Mouse (Mus musculus): ENCODE measurements around the gene Taf8. TPM values are rescaled to one million over a fixed set of nuclear protein-coding genes. Genes with fewer than 3 reads are reported as not detected.

Taf8 gene
- polyA plus RNA-seq, 1 experiment from 2014 or later = 35.1 TPM

DNA sequence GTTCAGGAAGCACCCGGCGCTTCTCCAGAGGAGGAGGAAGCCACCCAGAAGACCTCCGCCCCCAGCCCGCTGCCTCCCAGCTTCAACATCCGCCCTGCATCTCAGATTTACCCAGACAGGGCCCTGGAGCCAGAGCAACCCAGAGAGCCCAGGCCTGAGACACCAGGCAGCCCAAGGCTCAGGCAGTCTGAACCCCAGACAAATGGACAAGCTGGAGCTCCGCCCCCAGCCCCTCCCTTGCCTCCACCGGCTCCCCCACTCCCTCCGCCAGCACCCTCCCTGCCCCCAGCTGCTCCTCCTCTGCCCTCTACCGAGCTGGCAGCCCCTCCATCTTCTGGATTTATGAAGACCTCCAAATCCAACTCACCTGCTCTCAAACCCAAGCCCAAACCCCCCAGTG lies 35.8 kb downstream of the Taf8 start:
- Histone ChIP-seq H3K4me2 (replicated peaks; ENCODE audit: low read depth, low read length) (no peak overlapping the region), H3K9me3 (ENCODE audit: low read length) (no peaks in the 10 kb centered on the region), H3K9ac (replicated peaks; ENCODE audit: low read length) (no peak overlapping the region), H3K4me1 (ENCODE audit: insufficient read depth, low read length) (peaks cover 50% of the 10 kb centered on the region), H3K27ac (ENCODE audit: low read length) (no peak overlapping the region), H3K4me3 (ENCODE audit: low read length) (no peak overlapping the region), H3K36me3 (ENCODE audit: insufficient read depth, low read length) (no peaks in the 10 kb centered on the region), H3K27me3 (ENCODE audit: insufficient read depth, low read length) (peaks cover 12% of the 10 kb centered on the region; the same call in 1 of the 2 replicates)
- WGBS = 29% methylated on average over 8 of the region's 9 CpGs
- no peak for ATAC-seq (ENCODE audit: low FRiP score, low TSS enrichment)

DNA sequence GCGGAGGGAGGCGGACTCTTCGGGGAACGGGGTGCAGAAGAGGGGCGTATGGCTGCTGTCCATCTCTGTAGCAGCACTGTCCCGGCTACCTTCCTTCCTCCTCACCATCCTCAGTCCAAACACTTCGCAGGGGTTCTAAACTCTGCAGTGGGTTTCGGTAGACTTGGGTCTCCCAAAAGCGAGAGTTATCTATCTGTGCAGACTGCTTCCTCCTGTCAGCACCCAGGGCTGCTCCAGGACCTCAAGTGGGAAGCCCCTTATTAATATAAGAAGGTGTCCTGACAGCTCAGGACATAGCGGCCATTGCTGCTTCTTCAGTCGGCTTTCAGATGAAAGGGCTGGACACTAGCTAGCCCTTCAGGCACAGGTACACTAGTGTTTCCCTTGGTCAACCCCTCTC lies 37.1 kb downstream of the Taf8 start:
- WGBS = 79% methylated on average over 11 of the region's 11 CpGs

DNA sequence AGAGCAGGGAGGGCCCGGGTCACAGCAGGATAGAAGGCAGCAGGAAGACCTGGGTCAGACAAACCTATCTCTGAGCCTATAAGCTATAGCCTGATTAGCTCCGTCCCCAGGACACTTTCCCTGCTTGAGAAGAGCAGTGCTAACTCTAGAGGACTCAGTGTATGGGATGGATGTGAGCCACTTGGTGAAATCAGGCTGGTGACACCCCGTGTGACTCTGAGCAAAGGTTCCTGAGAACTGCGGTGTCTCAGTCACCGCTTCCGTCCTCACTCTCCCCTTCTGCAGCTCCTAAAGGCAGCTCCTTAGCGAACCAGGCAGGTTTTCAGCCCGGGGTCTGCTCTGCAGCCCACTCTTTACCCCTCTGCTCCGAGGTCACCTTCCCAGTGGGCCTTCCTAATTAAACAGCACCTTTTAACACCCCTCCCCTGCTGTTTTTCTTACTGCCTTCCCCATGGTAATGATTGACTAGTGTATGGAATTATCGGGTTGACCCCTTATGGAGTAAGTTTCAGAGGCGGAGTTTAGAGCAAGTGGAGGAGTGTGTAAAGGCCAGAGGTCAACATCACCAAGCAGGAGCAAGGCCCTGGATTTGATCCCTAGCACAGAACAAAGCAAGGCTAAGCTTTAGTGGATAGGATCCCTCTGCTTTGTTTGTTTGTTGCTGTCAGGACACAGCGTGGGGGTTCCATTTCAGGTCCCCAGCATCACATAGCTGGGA lies 37.7 kb downstream of the Taf8 start:
- Histone ChIP-seq H3K9ac (replicated peaks; ENCODE audit: low read length) (no peak overlapping the region), H3K9me3 (ENCODE audit: low read length) (no peaks in the 10 kb centered on the region), H3K4me3 (ENCODE audit: low read length) (no peak overlapping the region), H3K4me2 (replicated peaks; ENCODE audit: low read depth, low read length) (no peak overlapping the region), H3K36me3 (ENCODE audit: insufficient read depth, low read length) (no peaks in the 10 kb centered on the region), H3K27me3 (ENCODE audit: insufficient read depth, low read length) (peaks cover 12% of the 10 kb centered on the region; the same call in 1 of the 2 replicates), H3K4me1 (ENCODE audit: insufficient read depth, low read length) (peaks cover 50% of the 10 kb centered on the region), H3K27ac (ENCODE audit: low read length) (peak overlapping the region; percentile 31; the same call in 1 of the 2 replicates)
- ATAC-seq (ENCODE audit: low FRiP score, low TSS enrichment) = no peak
- 50% methylated on average over 12 of the region's 12 CpGs for WGBS

More for the DNA sequence above, 37.1 kb downstream of the Taf8 start:
- no peak overlapping the region for H3K4me2 ChIP-seq (replicated peaks; ENCODE audit: low read depth, low read length)
- no peak overlapping the region for H3K4me3 ChIP-seq (ENCODE audit: low read length)
- peaks cover 50% of the 10 kb centered on the region for H3K4me1 ChIP-seq (ENCODE audit: insufficient read depth, low read length)
- no peaks in the 10 kb centered on the region for H3K36me3 ChIP-seq (ENCODE audit: insufficient read depth, low read length)
- no peak overlapping the region for H3K9ac ChIP-seq (replicated peaks; ENCODE audit: low read length)
- no peak for ATAC-seq (ENCODE audit: low FRiP score, low TSS enrichment)
- H3K9me3 ChIP-seq (ENCODE audit: low read length) = no peaks in the 10 kb centered on the region
- peaks cover 12% of the 10 kb centered on the region; the same call in 1 of the 2 replicates for H3K27me3 ChIP-seq (ENCODE audit: insufficient read depth, low read length)
- H3K27ac ChIP-seq (ENCODE audit: low read length) = no peak overlapping the region

DNA sequence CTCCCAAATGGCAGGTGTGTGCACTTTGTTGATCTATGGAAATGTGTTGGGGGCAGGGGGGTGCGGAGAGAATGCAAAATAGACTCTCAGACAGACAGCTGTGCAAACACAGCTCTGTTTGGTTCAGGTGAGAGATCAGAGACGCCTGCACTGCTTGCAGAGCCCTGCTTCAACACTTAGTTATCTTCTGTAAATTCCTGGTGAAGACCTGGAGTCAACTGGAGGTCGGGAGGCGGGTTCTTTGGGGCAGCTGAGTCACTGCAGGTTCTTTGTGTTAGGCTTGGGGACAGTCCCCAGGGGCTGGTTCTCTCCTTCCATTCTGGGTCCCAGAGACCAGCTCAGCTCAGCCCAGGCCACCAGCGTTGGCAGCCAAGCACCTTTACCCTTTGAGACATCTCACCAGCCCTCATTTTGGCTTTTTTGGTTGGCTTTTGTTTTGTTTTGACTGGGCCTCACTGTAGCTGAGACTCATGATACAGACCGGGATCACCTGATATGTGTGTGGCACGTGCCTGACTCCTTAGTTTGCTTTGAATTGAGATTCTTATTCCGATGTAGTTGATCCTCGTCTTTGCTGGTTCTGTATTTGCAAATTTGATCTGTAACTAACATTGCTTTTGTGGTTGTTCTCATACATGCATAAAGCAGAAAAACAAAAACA lies 39.2 kb downstream of the Taf8 start:
- no peak overlapping the region for H3K4me3 ChIP-seq (ENCODE audit: low read length)
- H3K9ac ChIP-seq (replicated peaks; ENCODE audit: low read length) = no peak overlapping the region
- H3K9me3 ChIP-seq (ENCODE audit: low read length) = no peaks in the 10 kb centered on the region
- H3K27ac ChIP-seq (ENCODE audit: low read length) = no peak overlapping the region
- no peak for ATAC-seq (ENCODE audit: low FRiP score, low TSS enrichment)
- no peak overlapping the region for H3K4me2 ChIP-seq (replicated peaks; ENCODE audit: low read depth, low read length)
- 41% methylated on average over 9 of the region's 9 CpGs for WGBS
- peaks cover 10% of the 10 kb centered on the region; the same call in 1 of the 2 replicates for H3K27me3 ChIP-seq (ENCODE audit: insufficient read depth, low read length)
- H3K36me3 ChIP-seq (ENCODE audit: insufficient read depth, low read length) = no peaks in the 10 kb centered on the region
- peaks cover 42% of the 10 kb centered on the region for H3K4me1 ChIP-seq (ENCODE audit: insufficient read depth, low read length)

DNA sequence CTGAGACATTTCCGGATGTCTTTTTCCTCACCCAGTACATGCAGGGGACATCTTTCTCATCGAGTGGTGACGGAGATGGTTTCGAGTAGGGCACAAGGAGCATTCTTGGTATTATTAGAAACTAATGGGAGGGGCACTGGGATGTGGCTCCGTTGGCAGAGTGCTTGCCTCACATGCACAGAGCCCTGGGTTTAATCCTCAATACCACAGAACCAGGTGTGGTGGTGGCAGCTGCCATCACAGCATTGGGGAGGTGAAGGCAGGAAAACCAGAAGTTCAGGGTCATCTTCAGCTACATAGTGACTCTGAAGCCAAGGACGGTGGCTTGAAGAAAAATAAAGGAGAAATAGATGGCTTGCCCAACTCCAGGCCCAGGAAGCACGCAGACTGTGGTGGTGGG lies 39.9 kb downstream of the Taf8 start:
- no peak for ATAC-seq (ENCODE audit: low FRiP score, low TSS enrichment)
- peaks cover 4% of the 10 kb centered on the region; the same call in 1 of the 2 replicates for H3K27me3 ChIP-seq (ENCODE audit: insufficient read depth, low read length)
- no peaks in the 10 kb centered on the region for H3K9me3 ChIP-seq (ENCODE audit: low read length)
- WGBS = 82% methylated on average over 7 of the region's 7 CpGs
- H3K4me2 ChIP-seq (replicated peaks; ENCODE audit: low read depth, low read length) = no peak overlapping the region
- peaks cover 42% of the 10 kb centered on the region for H3K4me1 ChIP-seq (ENCODE audit: insufficient read depth, low read length)
- H3K36me3 ChIP-seq (ENCODE audit: insufficient read depth, low read length) = no peaks in the 10 kb centered on the region
- H3K9ac ChIP-seq (replicated peaks; ENCODE audit: low read length) = no peak overlapping the region
- H3K4me3 ChIP-seq (ENCODE audit: low read length) = no peak overlapping the region
- H3K27ac ChIP-seq (ENCODE audit: low read length) = no peak overlapping the region

DNA sequence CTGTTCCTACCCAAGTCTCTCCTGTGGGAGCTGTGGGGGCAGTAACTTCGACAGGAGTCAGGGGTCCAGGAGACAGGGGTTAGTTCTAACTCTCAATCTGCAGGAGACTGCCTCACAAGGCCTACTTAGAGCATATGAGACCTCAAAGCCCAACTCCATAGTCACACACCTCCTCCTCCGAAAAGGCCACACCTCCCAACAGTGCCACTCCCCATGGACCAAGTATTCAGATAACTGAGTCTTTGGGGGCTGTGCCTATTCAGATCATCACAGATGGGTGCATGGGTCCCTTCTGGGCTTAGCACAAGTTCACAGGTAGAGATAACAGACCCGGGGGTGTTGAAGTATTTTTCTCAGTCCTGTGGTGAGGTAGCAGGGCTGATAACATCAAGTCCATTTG lies 40.4 kb downstream of the Taf8 start:
- Histone ChIP-seq H3K36me3 (ENCODE audit: insufficient read depth, low read length) (no peaks in the 10 kb centered on the region), H3K27ac (ENCODE audit: low read length) (no peak overlapping the region), H3K27me3 (ENCODE audit: insufficient read depth, low read length) (no peaks in the 10 kb centered on the region), H3K9me3 (ENCODE audit: low read length) (no peaks in the 10 kb centered on the region), H3K4me1 (ENCODE audit: insufficient read depth, low read length) (peaks cover 42% of the 10 kb centered on the region), H3K4me2 (replicated peaks; ENCODE audit: low read depth, low read length) (no peak overlapping the region), H3K4me3 (ENCODE audit: low read length) (no peak overlapping the region), H3K9ac (replicated peaks; ENCODE audit: low read length) (no peak overlapping the region)
- WGBS = 71% methylated on average over 3 of the region's 3 CpGs
- ATAC-seq (ENCODE audit: low FRiP score, low TSS enrichment) = no peak

DNA sequence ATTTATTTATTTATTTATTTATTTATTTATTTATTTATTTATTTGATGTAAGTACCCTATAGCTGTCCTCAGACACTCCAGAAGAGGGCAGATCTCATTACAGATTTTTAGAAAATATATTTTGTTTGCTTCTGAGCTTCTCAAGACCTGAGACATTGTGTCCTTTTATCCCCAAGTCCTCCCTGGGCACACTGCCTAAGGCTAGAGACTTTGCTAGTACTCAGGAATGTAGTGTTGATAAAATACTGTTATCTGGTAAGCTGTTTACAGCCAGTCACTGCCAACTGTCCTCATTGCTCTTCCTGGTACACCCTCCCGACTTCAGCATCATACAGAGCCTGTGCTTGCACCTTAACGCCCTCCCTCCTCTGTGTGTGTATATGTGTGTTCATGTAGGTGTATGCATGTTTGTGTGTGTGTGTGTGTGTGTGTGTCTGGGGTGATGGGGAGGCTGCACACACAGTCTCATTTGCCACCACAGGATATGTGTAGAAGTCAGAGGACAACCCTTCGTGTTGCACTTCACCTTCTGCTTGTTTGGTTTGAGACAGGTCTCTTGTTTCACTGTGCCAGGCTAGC lies 42.7 kb downstream of the Taf8 start:
- no peak overlapping the region for H3K4me3 ChIP-seq (ENCODE audit: low read length)
- no peak overlapping the region for H3K9ac ChIP-seq (replicated peaks; ENCODE audit: low read length)
- 75% methylated on average over 3 of the region's 3 CpGs for WGBS
- no peaks in the 10 kb centered on the region for H3K27me3 ChIP-seq (ENCODE audit: insufficient read depth, low read length)
- H3K4me1 ChIP-seq (ENCODE audit: insufficient read depth, low read length) = peaks cover 30% of the 10 kb centered on the region
- no peaks in the 10 kb centered on the region for H3K9me3 ChIP-seq (ENCODE audit: low read length)
- ATAC-seq (ENCODE audit: low FRiP score, low TSS enrichment) = no peak
- no peak overlapping the region for H3K4me2 ChIP-seq (replicated peaks; ENCODE audit: low read depth, low read length)
- no peaks in the 10 kb centered on the region for H3K36me3 ChIP-seq (ENCODE audit: insufficient read depth, low read length)
- no peak overlapping the region for H3K27ac ChIP-seq (ENCODE audit: low read length)

DNA sequence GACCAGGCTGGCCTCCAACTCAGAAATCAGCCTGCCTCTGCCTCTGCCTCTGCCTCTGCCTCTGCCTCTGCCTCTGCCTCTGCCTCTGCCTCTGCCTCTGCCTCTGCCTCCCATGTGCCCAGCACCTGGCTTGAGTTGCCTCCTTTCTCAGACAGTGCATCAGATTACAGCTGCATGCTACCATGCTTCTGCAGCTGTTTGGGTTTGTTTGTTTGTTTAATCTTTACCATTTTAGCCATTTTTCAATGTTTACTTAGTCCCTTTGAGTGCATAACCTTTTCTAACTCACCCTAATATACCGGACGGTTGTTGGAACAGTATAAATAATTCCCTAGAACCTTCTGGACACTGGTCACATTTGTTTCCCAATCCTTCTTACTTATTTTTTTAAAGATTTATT lies 43.2 kb downstream of the Taf8 start:
- Histone ChIP-seq H3K9ac (replicated peaks; ENCODE audit: low read length) (no peak overlapping the region), H3K27ac (ENCODE audit: low read length) (no peak overlapping the region), H3K9me3 (ENCODE audit: low read length) (no peaks in the 10 kb centered on the region), H3K36me3 (ENCODE audit: insufficient read depth, low read length) (no peaks in the 10 kb centered on the region), H3K4me1 (ENCODE audit: insufficient read depth, low read length) (peaks cover 27% of the 10 kb centered on the region), H3K4me3 (ENCODE audit: low read length) (no peak overlapping the region), H3K27me3 (ENCODE audit: insufficient read depth, low read length) (no peaks in the 10 kb centered on the region), H3K4me2 (replicated peaks; ENCODE audit: low read depth, low read length) (no peak overlapping the region)
- ATAC-seq (ENCODE audit: low FRiP score, low TSS enrichment) = no peak
- 68% methylated on average over 2 of the region's 2 CpGs for WGBS

DNA sequence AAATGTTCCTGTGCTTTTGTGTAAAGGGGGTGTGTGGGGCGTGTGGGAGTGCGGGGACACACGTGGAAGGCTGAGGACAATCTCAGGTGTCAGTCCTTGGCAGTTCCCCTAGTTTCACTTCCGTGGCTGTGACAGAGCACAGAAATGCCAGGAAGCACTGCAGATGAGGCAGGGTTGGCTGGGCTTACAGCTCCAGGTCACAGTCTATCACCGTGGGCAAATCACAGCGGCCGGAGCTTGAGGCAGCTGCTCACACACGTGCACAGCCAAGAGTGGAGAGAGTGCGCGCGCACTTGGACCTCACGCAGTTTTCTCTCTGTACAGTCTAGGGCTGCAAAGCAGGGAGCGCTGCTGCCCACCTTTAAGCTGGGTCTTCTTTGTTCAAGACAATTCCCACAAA lies 43.8 kb downstream of the Taf8 start:
- H3K9ac ChIP-seq (replicated peaks; ENCODE audit: low read length) = no peak overlapping the region
- H3K36me3 ChIP-seq (ENCODE audit: insufficient read depth, low read length) = no peaks in the 10 kb centered on the region
- H3K4me3 ChIP-seq (ENCODE audit: low read length) = no peak overlapping the region
- H3K4me2 ChIP-seq (replicated peaks; ENCODE audit: low read depth, low read length) = no peak overlapping the region
- H3K9me3 ChIP-seq (ENCODE audit: low read length) = no peaks in the 10 kb centered on the region
- 68% methylated on average over 13 of the region's 13 CpGs for WGBS
- H3K27me3 ChIP-seq (ENCODE audit: insufficient read depth, low read length) = no peaks in the 10 kb centered on the region
- no peak overlapping the region for H3K27ac ChIP-seq (ENCODE audit: low read length)
- no peak for ATAC-seq (ENCODE audit: low FRiP score, low TSS enrichment)
- H3K4me1 ChIP-seq (ENCODE audit: insufficient read depth, low read length) = peaks cover 24% of the 10 kb centered on the region

DNA sequence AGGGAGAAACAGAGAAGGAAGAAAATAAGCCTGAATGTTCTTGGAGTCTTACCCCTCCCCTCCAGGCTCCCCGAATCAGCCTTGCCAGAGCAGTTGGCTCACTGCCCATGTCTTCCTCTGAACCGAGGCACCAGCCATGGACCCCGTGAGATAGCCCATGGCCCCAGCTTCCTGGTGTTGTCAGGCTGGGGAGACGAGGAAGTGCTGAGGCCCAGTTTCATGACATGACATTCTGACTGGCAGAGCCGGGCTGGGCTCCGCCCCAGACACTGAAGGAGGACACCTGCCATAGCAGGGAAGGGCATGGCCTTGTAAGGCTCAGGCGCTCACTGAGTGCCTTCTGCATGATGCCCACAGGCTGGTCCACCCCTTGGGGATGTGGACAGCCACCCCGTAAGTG lies 47.4 kb downstream of the Taf8 start:
- ATAC-seq (ENCODE audit: low FRiP score, low TSS enrichment) = peak; percentile 28; the same call in 1 of the 2 replicates
- H3K4me2 ChIP-seq (replicated peaks; ENCODE audit: low read depth, low read length) = no peak overlapping the region
- peaks cover 39% of the 10 kb centered on the region for H3K4me1 ChIP-seq (ENCODE audit: insufficient read depth, low read length)
- H3K9ac ChIP-seq (replicated peaks; ENCODE audit: low read length) = no peak overlapping the region
- H3K4me3 ChIP-seq (ENCODE audit: low read length) = no peak overlapping the region
- H3K9me3 ChIP-seq (ENCODE audit: low read length) = no peaks in the 10 kb centered on the region
- no peaks in the 10 kb centered on the region for H3K36me3 ChIP-seq (ENCODE audit: insufficient read depth, low read length)
- 42% methylated on average over 8 of the region's 8 CpGs for WGBS
- peak overlapping the region; percentile 50; the same call in 1 of the 2 replicates for H3K27ac ChIP-seq (ENCODE audit: low read length)
- no peaks in the 10 kb centered on the region for H3K27me3 ChIP-seq (ENCODE audit: insufficient read depth, low read length)

Data from kidney, embryonic 16.5 days (tissue).